Mouse (Mus musculus) layer of hippocampus, adult 2 months (tissue): ENCODE measurements around the gene Magea4. TPM values are rescaled to one million over a fixed set of nuclear protein-coding genes. Genes with fewer than 3 reads are reported as not detected.

Experiments used
- DNase-seq, 2 experiments: peaks; one replicate each; pipeline ENCODE4 v3.0.0; 2022; ENCODE audit warnings: low spot score in 2 of 2
- H3K27ac ChIP-seq: fragments of 200-600 bp; 2 replicates; pipeline ENCODE4 v1.8.1; 2022
- H3K4me3 ChIP-seq: fragments of 200-600 bp; 2 replicates; pipeline ENCODE4 v1.8.1; 2022; ENCODE audit warnings: mild to moderate bottlenecking
- CTCF ChIP-seq: fragments of 200-600 bp; conservative IDR thresholded peaks from 2 replicates; pipeline ENCODE4 v1.8.1; 2022; ENCODE audit warnings: antibody characterized with exemption, mild to moderate bottlenecking, moderate library complexity
- long read RNA-seq, 2 experiments: library from polyadenylated mRNA; stranded (forward); transcript quantifications; one replicate each; pipeline ENCODE4 v2.0.0; 2021; ENCODE audit warnings: borderline mapping rate in 2 of 2
- microRNA-seq, 2 experiments: library from miRNA; unstranded; fragments of <30 nt; microRNA quantifications; one replicate each; pipeline ENCODE4 v1.2.0; 2021
- total RNA-seq, 2 experiments: library from RNA; stranded (reverse); gene quantifications; 2 replicates each; pipeline ENCODE4 v1.2.3; 2021

The Magea4 gene
- total RNA-seq = not detected
- long read RNA-seq, experiment 1 = 0 reads
- long read RNA-seq, experiment 2 = 0 reads

DNA sequence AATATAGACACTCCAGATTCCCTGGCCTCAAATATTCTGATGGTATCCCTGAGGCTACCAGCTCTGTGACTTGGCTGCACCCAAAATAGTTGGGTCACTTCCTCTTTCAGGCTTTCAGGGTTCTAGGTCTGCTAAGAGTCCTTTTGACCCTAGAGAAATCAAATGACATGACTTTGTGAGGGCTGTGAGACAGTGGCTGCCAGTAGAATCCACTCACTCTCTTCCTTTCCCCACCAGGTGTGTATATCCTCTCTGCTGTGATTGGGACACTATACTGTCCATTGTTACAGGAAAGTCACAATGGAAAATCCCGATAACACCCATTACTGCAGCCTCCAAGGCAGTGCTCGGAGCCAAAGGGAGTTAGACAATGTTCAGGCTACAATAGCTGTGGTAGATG lies at the start of gene Magea4:
TSS of gene Magea4 (plus strand) at position 301 of the 400 bp plus-strand sequence.
- H3K4me3 ChIP-seq = no peak within 1 kb of the TSS
- DNase-seq = no peak
- no peak within 1 kb of the TSS for H3K27ac ChIP-seq
- TF ChIP-seq CTCF = no peak

DNA sequence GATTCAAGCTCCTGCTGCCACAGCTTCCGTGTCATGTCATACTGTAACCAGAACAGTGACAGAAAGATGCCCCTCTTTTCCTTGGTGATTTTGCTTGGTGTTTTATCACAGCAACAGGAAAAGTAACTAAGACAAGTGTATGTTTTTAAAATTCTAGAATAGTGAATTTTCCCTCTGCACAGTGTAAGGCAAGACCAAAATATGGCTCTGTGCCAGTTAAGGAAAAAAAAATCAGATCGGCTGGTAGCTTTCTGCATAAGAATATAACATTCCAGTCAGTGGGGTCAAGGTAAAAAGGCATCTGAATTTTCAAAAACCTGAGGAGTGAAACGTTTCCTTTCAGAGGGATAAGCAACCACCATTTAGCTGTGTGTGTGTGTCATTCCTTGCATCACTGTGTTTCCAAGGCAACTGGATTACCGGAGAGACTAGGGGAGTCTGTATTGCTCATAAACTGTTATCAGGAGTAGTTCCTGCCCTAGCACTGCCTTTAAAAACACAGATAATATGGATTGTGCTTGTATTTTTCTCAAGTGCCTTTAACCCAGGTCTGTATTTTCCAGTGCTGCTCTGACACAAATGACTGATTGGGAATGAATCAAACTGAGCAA lies 18.8 kb upstream of the Magea4 start:
- peak in 1 of 2 experiments; percentile 12 for DNase-seq

DNA sequence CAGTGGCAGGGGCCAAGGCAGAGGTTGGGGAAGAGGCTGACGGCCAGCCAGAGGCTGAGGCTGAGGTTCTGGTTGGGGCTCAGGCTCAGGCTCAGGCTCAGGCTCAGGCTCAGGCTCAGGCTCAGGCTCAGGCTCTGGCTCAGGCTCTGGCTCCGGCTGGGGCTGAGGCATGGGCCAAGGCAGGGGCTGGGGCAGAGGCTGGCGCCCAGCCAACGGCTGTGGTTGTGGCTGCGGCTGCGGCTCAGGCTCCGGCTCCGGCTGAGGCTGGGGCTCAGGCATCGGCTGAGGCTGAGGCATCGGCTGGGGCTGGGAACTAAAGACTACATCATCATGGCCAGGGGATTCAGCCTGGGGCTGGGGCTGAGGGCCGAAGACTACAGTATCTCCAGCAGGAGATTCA lies 48.8 kb downstream of the Magea4 start:
- H3K4me3 ChIP-seq = no peak overlapping the region
- H3K27ac ChIP-seq = no peak overlapping the region
- TF ChIP-seq CTCF = no peak
- DNase-seq = no peak

More for the DNA sequence above, 18.8 kb upstream of the Magea4 start:
- Histone ChIP-seq H3K4me3 (no peak overlapping the region), H3K27ac (no peak overlapping the region)
- TF ChIP-seq CTCF = no peak

Small RNAs within 50 kb of the gene (microRNA-seq; reads per million reads assigned to microRNA genes)
- gene Mir224 = 1.6 to 4.1 reads per million in 2 experiments
- gene Mir452 = 0.18 to 0.32 reads per million in 2 experiments

Other genes starting within 250 kb of the Magea4 start
- not detected for gene Fate1, start 249.0 kb upstream of the Magea4 start, total RNA-seq
- under 1 TPM; 0.15 to 0.44 TPM for gene Cnga2, start 230.2 kb upstream of the Magea4 start, total RNA-seq
- under 1 TPM; 0.17 to 0.23 TPM for gene Gabre, start 52.8 kb downstream of the Magea4 start, total RNA-seq
- not detected for gene Magea10, start 164.8 kb downstream of the Magea4 start, total RNA-seq